Mouse (Mus musculus) forebrain, embryonic 14.5 days (tissue): ENCODE data around the gene Rhbdd3. TPM values are rescaled to one million over a fixed set of nuclear protein-coding genes. Genes with fewer than 3 reads are reported as not detected.

Experiments
- ATAC-seq: fragments of 200-750 bp; cut with Nextera tagmentation; 2 replicates; pipeline ENCODE4 v1.8.0; 2017; ENCODE audit warnings: mild to moderate bottlenecking, moderate library complexity
- DNase-seq: peaks from one replicate; pipeline ENCODE4 v3.0.0-alpha.2; 2015; ENCODE audit warnings: low spot score
- H3K27ac ChIP-seq: fragments of 300-500 bp; sonication (generic); 2 replicates; pipeline ENCODE4 v1.5.1; 2014; ENCODE audit warnings: low read depth, mild to moderate bottlenecking, control low read depth, low read length, moderate library complexity
- H3K27me3 ChIP-seq: fragments of 300-500 bp; sonication (generic); replicated peaks from 2 replicates; pipeline ENCODE4 v1.6.1; 2014; ENCODE audit warnings: low read length, control low read depth, mixed read lengths; ENCODE audit not compliant: control insufficient read depth, insufficient read depth
- H3K36me3 ChIP-seq: fragments of 300-500 bp; sonication (generic); 2 replicates; pipeline ENCODE4 v1.6.1; 2014; ENCODE audit warnings: low read length, control low read depth; ENCODE audit not compliant: control insufficient read depth, insufficient read depth
- H3K4me1 ChIP-seq: fragments of 300-500 bp; sonication (generic); 2 replicates; pipeline ENCODE4 v1.6.1; 2014; ENCODE audit warnings: antibody characterized with exemption, low read length, control low read depth; ENCODE audit not compliant: control insufficient read depth, insufficient read depth
- H3K4me2 ChIP-seq: fragments of 300-500 bp; sonication (generic); 2 replicates; pipeline ENCODE4 v1.6.1; 2014; ENCODE audit warnings: mild to moderate bottlenecking, control low read depth, low read length
- H3K4me3 ChIP-seq: fragments of 300-500 bp; sonication (generic); 2 replicates; pipeline ENCODE4 v1.5.1; 2014; ENCODE audit warnings: low read depth, low read length, control low read depth
- H3K9ac ChIP-seq: fragments of 300-500 bp; sonication (generic); 2 replicates; pipeline ENCODE4 v1.6.1; 2014; ENCODE audit warnings: mild to moderate bottlenecking, low read length, control low read depth, moderate library complexity
- H3K9me3 ChIP-seq: fragments of 300-500 bp; sonication (generic); replicated peaks from 2 replicates; pipeline ENCODE4 v1.6.1; 2016; ENCODE audit warnings: low read length, control low read depth, mixed read lengths; ENCODE audit not compliant: control insufficient read depth
- WGBS: fragments of 180-500 bp; shearing (Covaris S2); extraction: QIAGEN DNeasy Blood & Tissue Kit; methylation state at CpG from one replicate; pipeline ENCODE4 v1.1.7; 2014; 5-methylcytosine and 5-hydroxymethylcytosine counted together
- polyA plus RNA-seq: library from polyadenylated mRNA; unstranded; fragments of >200 nt; fragmentation: Nextera tagmentation; extraction: Ambion mirVana; gene quantifications from 2 replicates; pipeline ENCODE4 v1.2.1, GENCODE M21; 2014

Rhbdd3 gene
- polyA plus RNA-seq, 1 experiment from 2014 or later: 28.9 TPM

- no peaks in the 10 kb centered on the region for H3K27me3 ChIP-seq
- no peaks in the 10 kb centered on the region for H3K9me3 ChIP-seq
- no peak overlapping the region for H3K4me2 ChIP-seq
- H3K4me1 ChIP-seq: no peaks in the 10 kb centered on the region
- H3K27ac ChIP-seq: no peak overlapping the region
- no peak for ATAC-seq
- H3K36me3 ChIP-seq: peaks cover 85% of the 10 kb centered on the region
- no peak for DNase-seq
- 92% methylated on average over 1 of the region's 1 CpGs for WGBS
- no peak overlapping the region for H3K9ac ChIP-seq
- no peak overlapping the region for H3K4me3 ChIP-seq
These were observed 9.6 kb upstream of the Rhbdd3 start for GRCm38 (mm10) chr11:5089147-5089546.

GRCm38 (mm10) chr11:5091706-5092105 is 7.0 kb upstream of the Rhbdd3 start:
- Histone ChIP-seq H3K27me3 (no peaks in the 10 kb centered on the region), H3K36me3 (peaks cover 59% of the 10 kb centered on the region), H3K4me2 (no peak overlapping the region), H3K9me3 (no peaks in the 10 kb centered on the region), H3K9ac (no peak overlapping the region), H3K4me1 (peaks cover 5% of the 10 kb centered on the region), H3K4me3 (no peak overlapping the region), H3K27ac (no peak overlapping the region)
- ATAC-seq: no peak
- DNase-seq: no peak
- WGBS: 46% methylated on average over 2 of the region's 2 CpGs

- Histone ChIP-seq H3K4me2 (no peak overlapping the region), H3K27ac (no peak overlapping the region), H3K4me1 (peaks cover 21% of the 10 kb centered on the region), H3K4me3 (no peak overlapping the region), H3K36me3 (peaks cover 20% of the 10 kb centered on the region), H3K9me3 (no peaks in the 10 kb centered on the region), H3K27me3 (no peaks in the 10 kb centered on the region), H3K9ac (no peak overlapping the region)
- ATAC-seq (no peak), DNase-seq (no peak)
- WGBS: 68% methylated on average over 5 of the region's 5 CpGs
These were observed 2.8 kb upstream of the Rhbdd3 start for GRCm38 (mm10) chr11:5095877-5096276.

GRCm38 (mm10) chr11:5096480-5097020 is 2.2 kb upstream of the Rhbdd3 start:
- H3K27ac ChIP-seq: no peak overlapping the region
- peaks cover 24% of the 10 kb centered on the region for H3K4me1 ChIP-seq
- peak overlapping the region; percentile 85 for H3K4me2 ChIP-seq
- H3K36me3 ChIP-seq: peaks cover 14% of the 10 kb centered on the region
- DNase-seq (no peak), ATAC-seq (no peak)
- no peaks in the 10 kb centered on the region for H3K9me3 ChIP-seq
- H3K9ac ChIP-seq: peak overlapping the region; percentile 89; the same call in 1 of the 2 replicates
- 66% methylated on average over 8 of the region's 8 CpGs for WGBS
- peak overlapping the region; percentile 88; the same call in 1 of the 2 replicates for H3K4me3 ChIP-seq
- no peaks in the 10 kb centered on the region for H3K27me3 ChIP-seq

- peak overlapping the region; percentile 89 for H3K9ac ChIP-seq
- H3K4me2 ChIP-seq: peak overlapping the region; percentile 85
- peak overlapping the region; percentile 97 for H3K27ac ChIP-seq
- DNase-seq (peak; percentile 22), ATAC-seq (0 out of 2 replicates have a peak, but pooled peaks have one; percentile 1)
- no peaks in the 10 kb centered on the region for H3K27me3 ChIP-seq
- peak overlapping the region; percentile 88 for H3K4me3 ChIP-seq
- under 1% methylated on average over 44 of the region's 44 CpGs for WGBS
- H3K9me3 ChIP-seq: no peaks in the 10 kb centered on the region
- 0 out of 2 replicates have a peak, but pooled peaks cover 4% of the 10 kb centered on the region for H3K36me3 ChIP-seq
- peaks cover 24% of the 10 kb centered on the region for H3K4me1 ChIP-seq
These were observed 541 bp upstream of the Rhbdd3 start for GRCm38 (mm10) chr11:5098035-5098735.

- DNase-seq: peak; percentile 90
- peak overlapping the region; percentile 88 for H3K4me3 ChIP-seq
- peak overlapping the region; percentile 97 for H3K27ac ChIP-seq
- peak overlapping the region; percentile 71 for H3K4me2 ChIP-seq
- H3K9ac ChIP-seq: peak overlapping the region; percentile 89
- peaks cover 24% of the 10 kb centered on the region for H3K4me1 ChIP-seq
- H3K36me3 ChIP-seq: peaks cover 6% of the 10 kb centered on the region; the same call in 1 of the 2 replicates
- H3K9me3 ChIP-seq: no peaks in the 10 kb centered on the region
- WGBS: under 1% methylated on average over 28 of the region's 31 CpGs
- ATAC-seq: peak; percentile 74
- H3K27me3 ChIP-seq: no peaks in the 10 kb centered on the region
These were observed 954 bp downstream of the Rhbdd3 start for GRCm38 (mm10) chr11:5099576-5100183.

- Histone ChIP-seq H3K27ac (peak overlapping the region; percentile 97), H3K4me1 (peaks cover 24% of the 10 kb centered on the region), H3K9me3 (no peaks in the 10 kb centered on the region), H3K4me2 (peak overlapping the region; percentile 71), H3K27me3 (no peaks in the 10 kb centered on the region), H3K9ac (peak overlapping the region; percentile 89), H3K36me3 (peaks cover 12% of the 10 kb centered on the region), H3K4me3 (peak overlapping the region; percentile 88)
- 2% methylated on average over 7 of the region's 7 CpGs for WGBS
- DNase-seq: no peak
- ATAC-seq: peak; percentile 7; the same call in 1 of the 2 replicates
These were observed 1.6 kb downstream of the Rhbdd3 start for GRCm38 (mm10) chr11:5100283-5100682.

GRCm38 (mm10) chr11:5100801-5101200 is 2.1 kb downstream of the Rhbdd3 start:
- Histone ChIP-seq H3K4me3 (peak overlapping the region; percentile 88; the same call in 1 of the 2 replicates), H3K9ac (peak overlapping the region; percentile 13; the same call in 1 of the 2 replicates), H3K36me3 (peaks cover 17% of the 10 kb centered on the region), H3K4me1 (peaks cover 24% of the 10 kb centered on the region), H3K27ac (no peak overlapping the region), H3K4me2 (peak overlapping the region; percentile 71), H3K27me3 (no peaks in the 10 kb centered on the region), H3K9me3 (no peaks in the 10 kb centered on the region)
- ATAC-seq (no peak), DNase-seq (no peak)
- 55% methylated on average over 5 of the region's 5 CpGs for WGBS
